Mouse (Mus musculus): ENCODE measurements around the gene Acad10.
A peak's percentile ranks its signal among the peaks of the same experiment; 100 is the strongest.

Acad10 gene

DNA sequence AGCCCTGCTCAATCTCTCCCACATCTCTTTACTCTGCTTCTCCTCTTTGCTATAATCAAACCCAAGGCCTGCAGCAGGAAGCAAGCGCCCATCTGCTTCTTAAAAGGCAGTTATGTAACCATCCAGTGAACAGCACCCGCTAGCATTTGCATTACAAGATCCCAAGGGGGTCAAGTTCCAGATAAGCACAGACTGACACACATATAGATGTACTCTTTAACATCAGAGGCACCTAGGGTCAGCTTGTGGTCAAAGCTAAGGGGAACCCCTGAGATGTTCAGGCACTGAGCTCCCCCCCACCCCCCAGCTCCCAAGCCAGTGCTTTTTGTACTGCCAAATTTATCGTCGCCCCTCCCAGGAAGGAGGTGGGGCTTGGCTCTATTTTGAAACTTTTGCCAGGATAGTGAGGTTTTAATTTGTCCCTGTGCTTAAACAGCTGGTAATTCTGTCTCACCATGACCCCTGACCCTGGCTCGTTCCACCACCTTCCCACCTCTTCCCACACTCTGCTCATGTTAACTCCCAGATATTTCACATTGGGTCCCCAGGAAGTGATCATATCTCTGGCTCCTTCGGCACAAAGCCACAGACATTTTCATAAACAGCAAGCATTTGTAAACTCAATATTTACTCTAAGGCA is 73.8 kb downstream of the Acad10 start:
- TF ChIP-seq POU5F1 (IDR thresholded peaks at IDR 0.05; ENCODE audit: borderline replicate concordance, low read length) = no peak
- no peak for TF ChIP-seq CTCF (conservative IDR thresholded peaks at IDR 0.05; ENCODE audit: low read length)
- TF ChIP-seq NANOG (IDR thresholded peaks at IDR 0.05; ENCODE audit: borderline replicate concordance, low read length) = peak; percentile 22; the same call in 1 of the 2 replicates
- Histone ChIP-seq H3K36me3 (ENCODE audit: insufficient read depth, low read length) (peaks cover 34% of the 10 kb centered on the region), H3K27me3 (ENCODE audit: insufficient read depth, low read length) (no peaks in the 10 kb centered on the region), H3K4me3 (replicated peaks; ENCODE audit: low read length) (peak overlapping the region; percentile 29), H3K4me1 (replicated peaks; ENCODE audit: low read depth, low read length) (peaks cover 93% of the 10 kb centered on the region), H3K9me3 (ENCODE audit: low read length) (no peaks in the 10 kb centered on the region)

DNA sequence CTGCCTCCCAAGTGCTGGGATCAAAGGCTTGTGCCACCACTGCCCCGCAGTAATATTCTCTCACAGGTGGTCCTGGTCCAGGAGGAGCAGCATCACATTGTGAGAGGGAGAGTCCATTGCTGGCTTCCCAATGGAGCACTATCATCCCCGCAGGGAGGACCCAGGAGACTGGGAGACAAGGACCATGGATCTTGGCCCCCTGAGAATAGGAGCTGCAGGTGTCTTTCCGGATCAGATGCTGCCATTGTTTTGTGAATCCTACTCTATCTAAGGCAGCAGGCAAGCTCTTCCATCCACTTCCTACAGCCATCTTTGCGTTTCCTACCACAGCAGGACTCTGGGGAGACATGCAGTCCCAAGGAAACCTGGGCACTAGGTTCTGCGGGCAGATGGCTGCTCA is 74.6 kb downstream of the Acad10 start:
- peak overlapping the region; percentile 20; the same call in 1 of the 2 replicates for H3K4me3 ChIP-seq (replicated peaks; ENCODE audit: low read length)
- no peaks in the 10 kb centered on the region for H3K27me3 ChIP-seq (ENCODE audit: insufficient read depth, low read length)
- TF ChIP-seq POU5F1 (IDR thresholded peaks at IDR 0.05; ENCODE audit: borderline replicate concordance, low read length) (no peak), CTCF (conservative IDR thresholded peaks at IDR 0.05; ENCODE audit: low read length) (no peak), NANOG (IDR thresholded peaks at IDR 0.05; ENCODE audit: borderline replicate concordance, low read length) (peak; percentile 17; the same call in 1 of the 2 replicates)
- H3K36me3 ChIP-seq (ENCODE audit: insufficient read depth, low read length) = peaks cover 29% of the 10 kb centered on the region
- H3K4me1 ChIP-seq (replicated peaks; ENCODE audit: low read depth, low read length) = peaks cover 94% of the 10 kb centered on the region
- H3K9me3 ChIP-seq (ENCODE audit: low read length) = no peaks in the 10 kb centered on the region

DNA sequence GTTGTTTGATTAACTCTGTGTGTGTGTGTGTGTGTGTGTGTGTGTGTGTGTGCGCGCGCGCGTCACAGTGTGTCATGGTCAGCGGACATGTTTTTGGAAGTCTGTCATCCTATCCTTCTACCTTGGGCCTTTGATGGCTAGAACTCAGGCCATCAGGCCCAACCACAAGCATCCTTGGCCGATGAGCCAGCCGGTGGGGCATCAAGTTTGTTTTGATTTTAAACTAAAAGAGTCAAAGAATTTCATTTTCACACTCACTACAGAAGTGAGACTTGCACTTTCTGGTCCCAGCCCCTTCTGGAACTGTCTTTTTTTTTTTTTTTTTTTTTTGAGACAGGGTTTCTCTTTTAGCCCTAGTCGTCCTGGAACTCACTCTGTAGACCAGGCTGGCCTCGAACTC is 75.3 kb downstream of the Acad10 start:
- no peak for TF ChIP-seq POU5F1 (IDR thresholded peaks at IDR 0.05; ENCODE audit: borderline replicate concordance, low read length)
- no peak for TF ChIP-seq NANOG (IDR thresholded peaks at IDR 0.05; ENCODE audit: borderline replicate concordance, low read length)
- no peak for TF ChIP-seq CTCF (conservative IDR thresholded peaks at IDR 0.05; ENCODE audit: low read length)

DNA sequence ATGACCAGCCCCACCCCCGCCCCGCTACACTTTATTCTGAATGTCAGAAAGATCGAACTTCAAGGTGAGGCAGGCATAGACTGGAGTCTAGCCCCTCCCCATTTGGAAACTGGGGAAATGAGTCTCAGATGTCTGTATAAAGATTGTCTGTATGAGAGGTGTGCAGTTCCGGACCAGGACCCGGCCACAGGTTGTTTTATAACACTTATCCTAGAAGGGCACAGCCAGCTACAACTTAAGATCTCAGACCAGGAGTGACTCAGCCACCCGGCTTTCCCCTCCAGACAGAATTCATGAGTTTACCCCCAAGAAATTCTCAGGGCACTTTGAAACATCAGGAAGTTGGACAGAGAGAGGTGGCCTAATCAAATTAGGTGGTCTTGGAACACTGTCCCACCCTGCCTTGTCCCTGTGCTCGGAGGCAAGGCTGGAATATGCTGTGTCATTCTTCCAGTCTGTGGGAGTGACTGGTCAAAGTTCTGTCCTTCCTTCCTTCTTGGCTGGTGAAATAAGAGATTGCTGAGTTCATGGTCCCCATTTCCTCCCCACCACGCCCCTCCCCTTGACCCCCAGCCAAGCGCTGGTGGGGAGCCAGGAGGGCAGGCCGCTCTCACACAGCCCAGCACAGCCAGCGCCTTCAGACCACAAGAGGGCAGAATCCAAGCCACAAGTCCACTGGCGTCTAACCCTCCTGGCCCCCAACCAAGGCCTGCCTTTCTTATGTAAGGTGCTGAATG is 76.4 kb downstream of the Acad10 start:
- Histone ChIP-seq H3K27me3 (ENCODE audit: insufficient read depth, low read length) (no peaks in the 10 kb centered on the region), H3K36me3 (ENCODE audit: insufficient read depth, low read length) (peaks cover 32% of the 10 kb centered on the region), H3K4me3 (replicated peaks; ENCODE audit: low read length) (peak overlapping the region; percentile 52), H3K4me1 (replicated peaks; ENCODE audit: low read depth, low read length) (peaks cover 93% of the 10 kb centered on the region), H3K9me3 (ENCODE audit: low read length) (no peaks in the 10 kb centered on the region)
- TF ChIP-seq NANOG (IDR thresholded peaks at IDR 0.05; ENCODE audit: borderline replicate concordance, low read length) (no peak), POU5F1 (IDR thresholded peaks at IDR 0.05; ENCODE audit: borderline replicate concordance, low read length) (no peak), CTCF (conservative IDR thresholded peaks at IDR 0.05; ENCODE audit: low read length) (peak; percentile 47)

More for the DNA sequence above, 75.3 kb downstream of the Acad10 start:
- Histone ChIP-seq H3K27me3 (ENCODE audit: insufficient read depth, low read length) (no peaks in the 10 kb centered on the region), H3K9me3 (ENCODE audit: low read length) (no peaks in the 10 kb centered on the region), H3K4me3 (replicated peaks; ENCODE audit: low read length) (no peak overlapping the region), H3K36me3 (ENCODE audit: insufficient read depth, low read length) (peaks cover 29% of the 10 kb centered on the region), H3K4me1 (replicated peaks; ENCODE audit: low read depth, low read length) (peaks cover 94% of the 10 kb centered on the region)

DNA sequence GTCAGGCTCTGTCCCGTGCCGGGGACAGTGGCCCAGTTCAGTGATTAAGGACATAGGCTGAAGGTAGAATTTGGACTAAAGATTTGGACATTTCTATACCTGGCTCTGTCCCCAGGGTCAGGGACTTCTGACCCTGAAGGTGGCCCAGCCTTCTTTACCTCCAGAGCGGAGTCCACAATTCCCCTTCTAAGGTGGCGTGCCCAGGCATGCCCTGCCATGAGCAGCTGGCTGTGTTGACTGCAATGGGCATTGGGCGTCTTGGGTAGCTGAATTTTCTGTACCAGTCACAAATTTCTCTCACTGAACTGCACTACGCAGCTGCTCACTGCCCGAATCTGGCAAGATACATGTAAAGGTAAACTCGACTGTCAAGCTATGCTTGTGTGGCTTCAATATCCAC is 78.4 kb downstream of the Acad10 start:
- Histone ChIP-seq H3K9me3 (ENCODE audit: low read length) (no peaks in the 10 kb centered on the region), H3K27me3 (ENCODE audit: insufficient read depth, low read length) (no peaks in the 10 kb centered on the region), H3K4me1 (replicated peaks; ENCODE audit: low read depth, low read length) (peaks cover 91% of the 10 kb centered on the region), H3K36me3 (ENCODE audit: insufficient read depth, low read length) (peaks cover 40% of the 10 kb centered on the region), H3K4me3 (replicated peaks; ENCODE audit: low read length) (peak overlapping the region; percentile 60)
- TF ChIP-seq POU5F1 (IDR thresholded peaks at IDR 0.05; ENCODE audit: borderline replicate concordance, low read length) (no peak), CTCF (conservative IDR thresholded peaks at IDR 0.05; ENCODE audit: low read length) (no peak), NANOG (IDR thresholded peaks at IDR 0.05; ENCODE audit: borderline replicate concordance, low read length) (no peak)

DNA sequence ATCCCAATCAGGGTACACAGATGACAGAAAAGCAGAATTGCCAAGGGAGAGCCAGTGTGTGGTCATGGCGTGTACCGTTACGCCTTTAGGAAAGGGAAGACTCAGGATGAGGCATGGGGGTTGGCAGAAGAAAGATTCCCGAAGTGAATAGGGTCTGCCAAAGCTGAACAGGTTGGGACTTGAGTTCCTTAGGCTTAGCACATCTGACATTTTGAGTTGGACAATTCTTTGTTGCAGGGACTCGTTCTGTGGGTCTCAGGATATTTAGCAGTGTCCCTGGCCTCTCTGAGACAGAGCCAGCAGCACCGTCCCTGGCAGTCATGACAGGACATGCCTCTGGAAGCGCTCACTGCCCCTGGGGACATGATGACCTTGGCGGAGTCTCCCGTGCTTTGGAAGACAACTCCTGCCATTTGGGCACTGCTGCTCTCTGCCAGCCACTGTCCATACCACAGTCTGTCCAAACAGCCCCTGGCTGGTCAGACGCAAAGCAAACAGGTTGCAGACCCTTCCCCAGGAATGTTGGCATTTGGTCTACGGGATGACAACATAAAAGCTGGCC is 83.3 kb downstream of the Acad10 start:
- no peak overlapping the region for H3K4me3 ChIP-seq (replicated peaks; ENCODE audit: low read length)
- TF ChIP-seq CTCF (conservative IDR thresholded peaks at IDR 0.05; ENCODE audit: low read length) (no peak), NANOG (IDR thresholded peaks at IDR 0.05; ENCODE audit: borderline replicate concordance, low read length) (no peak), POU5F1 (IDR thresholded peaks at IDR 0.05; ENCODE audit: borderline replicate concordance, low read length) (no peak)
- H3K9me3 ChIP-seq (ENCODE audit: low read length) = no peaks in the 10 kb centered on the region
- H3K27me3 ChIP-seq (ENCODE audit: insufficient read depth, low read length) = no peaks in the 10 kb centered on the region
- peaks cover 83% of the 10 kb centered on the region for H3K4me1 ChIP-seq (replicated peaks; ENCODE audit: low read depth, low read length)
- peaks cover 89% of the 10 kb centered on the region for H3K36me3 ChIP-seq (ENCODE audit: insufficient read depth, low read length)

DNA sequence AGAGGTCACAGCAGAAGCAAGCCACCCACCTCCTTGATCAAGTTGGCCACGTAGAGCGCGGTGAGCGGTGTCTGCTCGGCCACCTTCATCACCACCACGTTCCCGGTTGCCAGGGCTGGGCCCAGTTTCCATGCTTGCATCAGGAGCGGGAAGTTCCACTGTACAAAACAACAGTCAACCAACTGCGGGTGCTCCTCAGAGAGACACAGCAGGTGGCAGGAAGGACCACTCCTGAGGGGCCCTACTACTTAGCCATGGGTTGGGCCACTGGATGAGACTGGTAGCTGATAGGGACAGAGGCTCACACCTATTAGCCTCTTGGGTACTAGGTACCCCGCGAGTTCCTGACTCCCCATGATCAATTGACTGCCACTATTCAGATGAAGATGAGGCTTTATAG is 84.4 kb downstream of the Acad10 start:
- Histone ChIP-seq H3K36me3 (ENCODE audit: insufficient read depth, low read length) (peaks cover 100% of the 10 kb centered on the region), H3K4me1 (replicated peaks; ENCODE audit: low read depth, low read length) (peaks cover 72% of the 10 kb centered on the region), H3K27me3 (ENCODE audit: insufficient read depth, low read length) (no peaks in the 10 kb centered on the region), H3K4me3 (replicated peaks; ENCODE audit: low read length) (peak overlapping the region; percentile 43), H3K9me3 (ENCODE audit: low read length) (no peaks in the 10 kb centered on the region)
- no peak for TF ChIP-seq NANOG (IDR thresholded peaks at IDR 0.05; ENCODE audit: borderline replicate concordance, low read length)
- TF ChIP-seq CTCF (conservative IDR thresholded peaks at IDR 0.05; ENCODE audit: low read length) = no peak
- no peak for TF ChIP-seq POU5F1 (IDR thresholded peaks at IDR 0.05; ENCODE audit: borderline replicate concordance, low read length)

DNA sequence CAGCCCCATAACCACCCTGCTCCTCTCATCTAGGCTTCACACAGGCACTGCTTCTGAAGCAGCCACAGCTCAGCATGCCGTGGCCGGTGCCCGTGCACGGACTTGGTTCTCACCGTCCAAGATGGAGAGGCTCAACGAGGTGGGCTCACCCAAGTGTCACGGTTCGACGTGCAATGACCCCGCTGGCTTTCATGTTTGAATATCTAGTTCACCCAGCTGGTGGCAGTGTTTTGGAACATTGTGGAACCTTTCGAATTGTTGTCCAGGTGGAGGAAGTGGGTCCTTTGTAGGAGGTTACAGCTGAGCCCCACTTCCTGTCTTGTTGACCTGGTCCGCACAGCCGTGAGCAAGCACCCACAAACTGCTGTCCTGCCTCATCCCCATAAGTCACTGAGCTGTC is 86.2 kb downstream of the Acad10 start:
- no peaks in the 10 kb centered on the region for H3K27me3 ChIP-seq (ENCODE audit: insufficient read depth, low read length)
- H3K4me3 ChIP-seq (replicated peaks; ENCODE audit: low read length) = no peak overlapping the region
- peaks cover 66% of the 10 kb centered on the region for H3K4me1 ChIP-seq (replicated peaks; ENCODE audit: low read depth, low read length)
- no peaks in the 10 kb centered on the region for H3K9me3 ChIP-seq (ENCODE audit: low read length)
- peaks cover 99% of the 10 kb centered on the region for H3K36me3 ChIP-seq (ENCODE audit: insufficient read depth, low read length)
- TF ChIP-seq NANOG (IDR thresholded peaks at IDR 0.05; ENCODE audit: borderline replicate concordance, low read length) (no peak), CTCF (conservative IDR thresholded peaks at IDR 0.05; ENCODE audit: low read length) (no peak), POU5F1 (IDR thresholded peaks at IDR 0.05; ENCODE audit: borderline replicate concordance, low read length) (no peak)

Measured in E14TG2a.4 (cell line).